Mouse (Mus musculus) spleen, postnatal 10 days (tissue): Measurements from ENCODE around the gene Wipf2.
A peak's percentile ranks its signal among the peaks of the same experiment; 100 is the strongest.
"Not testable (repeated sequence)": the region's sequence is repeated elsewhere in the genome, so short reads cannot be mapped to it uniquely, and the experiment has no call there.

Experiments
- DNase-seq, 2 experiments: peaks; one replicate each; pipeline ENCODE4 v3.0.0; 2021 to 2022; ENCODE audit warnings: low spot score in 2 of 2

Wipf2 gene

GRCm38 (mm10) chr11:98907437-98908173, 44.2 kb downstream of the Wipf2 start, which contains the start of gene Cdc6:
Gene Cdc6, plus strand, starts transcription at chr11:98907801.
- peak; percentile 84 to 98 for DNase-seq

- peak; percentile 66 to 89 for DNase-seq
Observed at GRCm38 (mm10) chr11:98909654-98910053, 46.2 kb downstream of the Wipf2 start.

DNA sequence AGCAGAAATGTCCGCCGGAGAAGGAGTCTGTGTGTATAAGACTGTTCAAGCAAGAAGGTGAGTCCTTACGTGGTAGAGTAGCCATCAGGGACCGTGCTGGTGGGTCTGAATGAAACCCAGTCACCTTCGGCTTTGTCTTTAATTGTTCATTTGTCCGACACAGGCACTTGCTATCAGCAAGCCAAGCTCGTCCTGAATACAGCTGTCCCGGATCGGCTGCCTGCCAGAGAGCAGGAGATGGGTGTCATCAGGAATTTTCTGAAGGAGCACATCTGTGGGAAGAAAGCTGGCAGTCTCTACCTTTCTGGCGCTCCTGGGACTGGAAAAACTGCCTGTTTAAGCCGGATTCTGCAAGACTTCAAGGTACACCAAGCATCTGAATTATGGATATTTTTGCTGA, 47.0 kb downstream of the Wipf2 start:
- DNase-seq = peak in 1 of 2 experiments; percentile 14

DNA sequence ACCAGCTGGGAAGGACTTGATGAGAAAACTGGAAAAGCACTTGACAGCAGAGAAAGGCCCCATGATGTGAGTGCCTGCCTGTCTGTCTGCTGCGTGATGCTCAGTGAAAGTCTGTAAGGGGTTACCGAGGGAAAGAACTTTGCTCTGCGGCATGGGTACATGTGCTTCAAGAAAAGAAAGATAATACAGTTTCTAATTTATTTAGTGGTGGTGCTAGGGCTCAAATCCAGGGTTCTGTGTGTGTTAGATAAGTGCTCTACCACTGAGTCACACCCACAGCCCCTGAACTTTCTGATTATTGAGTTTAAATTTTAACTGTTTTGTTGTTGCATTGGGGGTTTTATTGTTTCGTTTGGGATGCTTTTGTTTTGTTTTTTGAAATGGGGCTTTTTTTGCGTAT, 48.1 kb downstream of the Wipf2 start:
- peak in 1 of 2 experiments; percentile 15 for DNase-seq

DNA sequence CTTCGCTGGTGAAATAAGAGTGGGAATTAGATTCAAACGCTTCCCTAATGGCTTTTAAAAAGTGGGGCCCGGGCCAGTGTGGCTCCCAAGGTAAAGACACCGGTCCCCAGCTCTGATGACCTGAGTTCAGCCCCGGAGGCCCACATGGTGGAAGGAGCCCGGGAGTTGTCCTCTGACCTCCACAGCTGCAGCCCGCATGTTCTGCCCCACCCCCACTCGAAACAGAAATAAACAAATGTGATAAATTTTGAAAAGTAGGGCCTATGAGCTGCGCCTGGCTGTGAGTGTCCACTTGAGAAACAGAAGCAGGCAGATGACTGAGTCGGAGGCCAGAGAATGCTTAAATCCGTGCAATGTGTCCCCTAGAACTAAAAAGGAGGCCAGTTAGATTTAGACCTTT, 50.8 kb downstream of the Wipf2 start:
- no peak for DNase-seq

GRCm38 (mm10) chr11:98916376-98916775, 52.9 kb downstream of the Wipf2 start:
- peak; percentile 34 to 71 for DNase-seq

DNA sequence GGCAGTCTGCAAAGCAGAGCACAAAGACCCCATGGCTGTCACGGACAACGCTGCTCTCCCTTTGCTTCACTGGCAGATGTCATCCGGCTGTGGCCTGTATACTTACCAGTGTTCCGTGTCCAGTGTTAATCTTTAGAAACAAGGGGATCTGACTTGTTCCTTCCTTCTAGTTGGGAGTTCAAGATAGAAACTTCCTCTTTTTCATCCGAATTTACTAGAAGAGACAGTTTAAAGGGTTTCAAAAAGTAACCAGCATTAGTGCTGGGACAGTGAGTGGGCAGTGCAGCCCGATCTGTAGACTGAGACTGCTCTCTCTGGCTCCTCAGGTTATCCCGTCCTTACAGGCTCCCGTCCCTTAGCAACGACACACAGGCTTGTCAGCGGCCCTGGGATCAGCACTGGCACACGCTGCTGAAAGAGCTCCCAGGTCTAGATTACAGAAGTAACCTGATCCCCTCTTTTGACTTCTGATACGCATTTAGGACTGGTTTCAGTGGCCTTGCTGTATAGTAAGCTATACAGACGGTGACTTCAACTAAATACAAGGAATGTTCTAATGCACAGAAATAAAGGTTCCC, 54.1 kb downstream of the Wipf2 start:
- DNase-seq = no peak

- peak in 1 of 2 experiments; percentile 19 for DNase-seq
Observed at GRCm38 (mm10) chr11:98918231-98918630, 54.8 kb downstream of the Wipf2 start.

- DNase-seq = no peak
Observed at GRCm38 (mm10) chr11:98919009-98919408, 55.6 kb downstream of the Wipf2 start.

GRCm38 (mm10) chr11:98921813-98922212, 58.4 kb downstream of the Wipf2 start:
- DNase-seq = not testable (repeated sequence)

DNA sequence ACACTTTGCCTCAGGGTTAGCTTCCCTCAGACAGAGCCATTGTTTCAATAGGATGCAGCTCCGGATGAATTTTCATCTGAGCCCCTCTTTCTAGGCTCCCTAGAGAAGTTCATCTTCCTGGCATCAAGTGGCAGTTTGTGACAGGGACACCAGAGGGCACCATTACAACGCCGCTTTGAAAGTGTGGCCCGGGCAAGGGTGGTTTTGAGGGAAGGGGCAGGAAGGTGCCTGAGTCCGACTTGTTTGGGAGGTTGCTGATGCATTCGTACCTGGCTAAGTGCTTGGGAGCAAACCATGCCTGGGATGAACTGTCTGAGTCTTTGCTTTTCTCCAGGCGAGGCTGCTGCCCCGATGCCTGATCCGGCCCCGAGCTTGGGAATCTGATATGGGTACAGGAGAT, 58.9 kb downstream of the Wipf2 start:
- DNase-seq = peak; percentile 41 to 64

GRCm38 (mm10) chr11:98922851-98923711, 59.6 kb downstream of the Wipf2 start:
- DNase-seq = peak in 1 of 2 experiments; percentile 13

GRCm38 (mm10) chr11:98924633-98925175, 61.3 kb downstream of the Wipf2 start:
- DNase-seq = peak in 1 of 2 experiments; percentile 36

DNA sequence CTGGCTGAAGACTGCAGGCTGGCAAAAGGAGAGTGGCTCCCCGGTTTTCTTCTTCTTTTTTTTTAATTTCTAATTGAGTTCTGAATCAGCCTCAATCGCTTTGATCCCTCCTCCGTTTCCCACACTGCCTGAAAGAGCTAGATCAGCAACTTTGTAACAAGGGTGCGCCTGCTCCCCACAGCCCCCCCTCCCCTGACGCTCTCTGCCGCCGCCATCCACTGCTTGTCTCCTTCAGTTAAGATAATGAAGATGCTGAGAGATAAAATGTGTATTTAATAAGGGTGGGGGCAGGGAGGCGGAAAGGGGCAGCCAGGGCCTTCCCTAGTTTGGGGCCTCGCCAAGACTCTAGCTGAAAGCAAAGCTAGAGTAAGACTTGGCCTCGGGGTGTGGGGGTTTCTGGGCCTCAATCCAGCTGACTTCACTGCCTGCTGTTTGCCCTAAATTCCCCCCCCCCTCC, 61.9 kb downstream of the Wipf2 start:
- no peak for DNase-seq

DNA sequence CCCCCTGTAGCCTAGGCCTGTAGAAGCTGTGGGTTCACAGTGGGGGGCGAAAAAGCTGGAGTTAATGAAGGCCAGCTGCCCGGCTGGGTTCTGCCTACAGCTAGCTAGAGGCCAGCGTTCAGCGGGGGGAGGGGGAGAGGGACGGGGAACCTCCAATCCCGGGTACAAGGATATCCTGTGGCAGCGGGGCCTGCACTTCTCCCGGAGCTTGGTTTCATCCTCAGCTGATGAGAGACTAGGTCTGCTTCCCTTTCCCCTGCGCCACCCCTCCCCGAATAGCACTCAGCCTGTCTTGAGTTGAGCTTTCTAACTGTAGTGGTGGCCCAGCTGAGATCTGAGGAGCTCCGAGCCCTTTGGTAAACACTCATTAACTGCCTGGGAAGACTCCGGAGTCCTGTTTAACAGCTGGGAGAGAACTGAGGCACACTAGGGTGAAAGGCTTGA, 62.5 kb downstream of the Wipf2 start:
- DNase-seq = no peak

GRCm38 (mm10) chr11:98926553-98926952, 63.1 kb downstream of the Wipf2 start:
- no peak for DNase-seq

- DNase-seq = no peak
Observed at GRCm38 (mm10) chr11:98927438-98928076, 64.1 kb downstream of the Wipf2 start, which contains the start of gene Rara. Gene Rara, plus strand, starts transcription at chr11:98927818.

- no peak for DNase-seq
Observed at GRCm38 (mm10) chr11:98928186-98928893, 64.9 kb downstream of the Wipf2 start.

- DNase-seq = no peak
Observed at GRCm38 (mm10) chr11:98929503-98929902, 66.1 kb downstream of the Wipf2 start.

DNA sequence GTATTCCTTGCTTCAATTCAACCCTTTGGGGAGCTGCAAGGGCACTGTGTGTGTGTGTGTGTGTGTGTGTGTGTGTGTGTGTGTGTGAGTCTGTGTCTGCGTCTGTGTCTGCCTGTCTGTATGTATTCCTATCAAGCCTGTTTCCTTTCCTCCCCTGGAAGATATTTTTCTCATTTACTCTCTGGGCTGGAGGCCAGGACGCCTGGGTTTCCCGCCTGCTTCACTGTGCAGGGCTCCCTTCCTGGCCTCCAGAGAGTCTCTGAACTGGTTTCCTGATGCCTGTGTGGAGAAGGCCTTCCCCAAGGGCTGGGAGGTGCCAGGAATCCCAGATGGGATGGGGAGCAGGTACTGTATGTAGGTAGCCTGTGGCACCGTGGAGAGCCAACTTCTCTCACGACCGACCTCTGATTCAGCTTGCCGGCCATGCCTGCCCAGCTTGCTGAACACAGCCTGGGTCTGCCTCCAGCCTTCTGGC, 66.7 kb downstream of the Wipf2 start:
- DNase-seq = no peak
